Mouse (Mus musculus) gastrocnemius, adult 18-20 months (tissue): ENCODE results near the gene Pdzrn3. TPM values are rescaled to one million over a fixed set of nuclear protein-coding genes. Genes with fewer than 3 reads are reported as not detected.

Source experiments
- DNase-seq: peaks from one replicate; pipeline ENCODE4 v3.0.0; 2021; ENCODE audit warnings: low spot score
- total RNA-seq, 2 experiments: library from RNA; stranded (reverse); gene quantifications; 2 replicates each; pipeline ENCODE4 v1.2.3; 2021

The Pdzrn3 gene
- total RNA-seq, 2 experiments from 2014 or later, result 122 to 135 TPM

- no peak for DNase-seq
Measured at GRCm38 (mm10) chr6:101293036-101293572, 84.6 kb downstream of the Pdzrn3 start.

GRCm38 (mm10) chr6:101291944-101292343 is 85.8 kb downstream of the Pdzrn3 start:
- DNase-seq, result no peak

GRCm38 (mm10) chr6:101290160-101290559 is 87.5 kb downstream of the Pdzrn3 start:
- no peak for DNase-seq

DNA sequence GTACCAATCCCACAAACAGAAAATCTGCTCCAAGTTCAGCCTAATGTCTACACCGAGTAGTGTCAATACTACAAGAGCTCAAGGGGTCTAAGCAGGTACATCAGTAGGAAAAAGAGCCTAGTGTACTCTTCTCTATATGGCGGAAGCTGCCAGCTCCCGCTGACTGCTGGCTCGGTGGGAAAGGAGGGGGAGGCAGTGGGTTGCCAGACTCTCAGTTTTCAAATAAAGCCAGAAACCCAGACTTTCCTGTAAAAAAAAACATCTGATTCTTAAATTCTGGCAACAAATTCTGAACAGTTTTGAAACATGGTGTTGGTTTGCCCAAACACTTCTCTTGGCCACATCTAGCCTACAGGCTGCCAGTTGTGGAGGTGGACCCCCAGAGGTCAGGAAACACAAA is 88.3 kb downstream of the Pdzrn3 start:
- no peak for DNase-seq

DNA sequence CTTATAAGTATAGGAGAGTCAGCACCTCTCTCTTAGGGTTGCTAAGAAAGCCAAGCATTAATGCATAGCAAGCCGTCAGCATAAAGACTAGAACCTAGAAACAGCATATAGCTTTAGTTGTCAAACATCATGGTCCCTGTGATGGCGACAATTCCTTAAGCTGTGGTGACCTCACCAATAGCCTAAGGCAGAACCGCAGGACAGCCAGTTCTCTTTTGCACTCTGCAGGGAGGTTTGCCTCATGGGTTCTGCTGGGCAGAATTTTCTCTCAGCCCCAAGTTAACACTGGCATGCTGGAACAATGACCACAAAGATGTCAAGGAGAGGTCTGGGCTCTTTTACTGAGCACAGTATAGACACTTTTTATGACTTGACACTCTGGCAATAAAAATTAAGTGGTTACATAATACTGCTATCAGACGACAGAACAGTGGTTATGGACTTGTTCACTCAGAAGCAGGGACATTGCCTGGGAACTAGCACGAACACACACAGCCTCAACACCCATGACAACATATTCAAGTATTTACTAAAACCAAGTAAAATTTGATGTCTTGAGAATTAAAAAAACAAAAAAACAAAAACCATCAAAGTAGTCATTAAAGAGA is 90.0 kb downstream of the Pdzrn3 start:
- DNase-seq, result no peak

DNA sequence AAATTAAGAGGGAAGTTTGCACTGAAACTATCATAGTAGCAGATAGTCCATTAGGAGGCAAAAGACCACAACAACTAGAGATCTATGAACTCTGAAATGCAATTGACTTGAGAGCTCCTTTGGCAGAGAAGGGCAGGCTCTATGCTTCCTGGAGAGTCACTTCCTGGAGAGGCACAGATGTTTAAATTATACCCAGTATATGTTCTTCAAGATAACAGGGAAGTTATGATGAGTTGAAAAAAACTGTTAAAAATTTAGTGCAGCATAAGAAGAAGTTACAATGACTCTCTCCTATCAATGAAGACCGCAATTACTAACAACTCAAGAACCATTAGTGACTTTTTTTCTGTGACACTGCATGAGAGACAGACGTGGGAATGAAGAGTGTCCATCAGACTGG is 90.6 kb downstream of the Pdzrn3 start:
- DNase-seq, result no peak

DNA sequence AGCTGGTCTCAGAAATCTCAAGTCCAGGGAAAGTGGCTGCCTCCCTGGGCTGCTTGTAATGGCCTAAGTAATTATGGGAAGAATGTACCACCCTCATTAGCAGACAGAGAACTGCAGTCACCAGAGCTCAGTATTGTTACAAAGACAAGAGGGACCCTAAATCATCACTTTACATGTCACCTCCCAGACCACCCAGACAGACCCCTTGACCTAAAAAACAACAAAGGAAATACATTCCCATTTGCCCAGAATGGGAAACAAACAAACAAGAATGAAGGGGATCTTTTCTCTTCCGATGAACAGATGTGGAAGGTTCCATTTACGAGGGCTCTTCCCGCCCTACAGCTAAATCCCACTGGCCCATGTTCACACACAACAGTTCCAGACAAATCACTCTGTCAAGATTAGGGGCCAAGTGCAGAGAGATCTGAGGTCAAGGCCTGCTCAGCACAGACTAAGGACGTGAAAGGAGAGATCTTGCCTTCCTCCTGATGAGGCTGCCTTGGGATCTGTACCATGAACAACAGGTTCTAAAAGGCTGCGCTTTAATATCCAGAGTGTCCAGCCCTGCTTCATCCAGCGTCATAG is 93.2 kb downstream of the Pdzrn3 start:
- no peak for DNase-seq

DNA sequence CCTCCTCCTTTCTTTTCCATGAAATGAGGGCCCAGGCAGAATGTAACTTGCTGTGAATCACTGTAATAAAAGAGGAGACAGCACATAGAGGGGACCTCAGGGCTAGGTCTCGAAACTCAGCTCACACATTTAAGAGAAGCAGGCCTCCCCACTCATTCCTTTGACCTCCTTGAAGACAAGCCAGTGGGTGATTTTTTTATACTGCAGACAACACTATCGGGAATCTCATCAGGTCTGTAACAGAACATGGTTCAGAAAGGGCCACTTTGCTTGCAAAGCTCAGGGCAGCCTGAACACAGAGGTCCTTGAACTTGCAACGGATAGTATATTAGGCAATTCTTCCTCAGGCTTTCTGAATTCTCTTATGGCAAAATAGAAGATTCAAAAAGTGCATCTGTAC is 93.8 kb downstream of the Pdzrn3 start:
- no peak for DNase-seq

GRCm38 (mm10) chr6:101281644-101282043 is 96.1 kb downstream of the Pdzrn3 start:
- DNase-seq, result no peak

GRCm38 (mm10) chr6:101280811-101281218 is 96.9 kb downstream of the Pdzrn3 start:
- no peak for DNase-seq

DNA sequence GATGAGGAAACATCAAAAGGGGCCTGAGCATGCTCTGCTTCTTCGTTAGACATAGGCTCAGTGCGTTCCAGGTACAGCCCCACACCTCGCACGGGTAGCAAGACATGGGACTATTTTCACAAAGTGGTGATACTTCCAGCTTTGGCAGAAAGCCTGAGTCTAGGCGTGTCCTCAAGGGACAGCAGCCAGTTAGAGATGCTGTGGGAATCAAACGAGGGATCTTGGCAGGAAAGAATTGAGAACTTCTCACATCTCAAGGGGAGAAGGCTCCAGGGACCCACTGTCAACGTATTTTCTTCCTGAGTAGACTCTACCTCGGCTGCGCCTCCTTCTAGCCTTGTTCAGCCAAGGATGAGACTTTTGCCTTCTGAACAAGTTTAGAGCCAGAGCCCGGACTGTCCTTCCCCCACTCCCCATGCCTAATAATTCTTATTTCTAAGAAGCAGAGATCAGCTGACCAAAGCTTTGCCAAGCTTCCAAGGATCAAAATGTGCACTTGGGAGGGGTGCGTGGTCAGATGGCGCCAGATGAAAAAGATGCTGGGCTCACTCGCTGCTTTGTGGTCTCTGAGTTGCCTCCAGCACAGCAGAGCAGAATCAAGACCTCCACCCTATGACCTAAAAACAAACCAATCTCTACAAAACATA is 99.3 kb downstream of the Pdzrn3 start:
- peak; percentile 70 for DNase-seq

- DNase-seq, result no peak
Measured at GRCm38 (mm10) chr6:101276261-101276660, 101.4 kb downstream of the Pdzrn3 start.

DNA sequence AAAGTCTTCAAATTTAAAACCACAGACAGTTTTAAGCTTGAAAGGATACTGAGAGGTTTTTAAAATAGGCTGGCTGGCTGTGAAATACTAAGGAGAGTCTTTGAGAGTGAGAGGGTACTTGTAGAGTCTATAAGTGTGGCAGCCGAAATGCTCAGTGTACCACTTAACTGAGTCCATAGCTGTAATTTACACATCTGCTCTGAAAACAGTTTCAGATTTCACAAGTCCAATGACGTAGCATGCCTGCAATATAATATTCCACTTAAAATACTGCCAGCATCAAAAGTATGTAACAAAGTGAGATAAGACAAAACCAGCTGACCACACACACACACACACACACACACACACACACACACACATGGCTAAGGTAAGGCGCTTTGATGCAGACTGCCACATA is 101.9 kb downstream of the Pdzrn3 start:
- no peak for DNase-seq

DNA sequence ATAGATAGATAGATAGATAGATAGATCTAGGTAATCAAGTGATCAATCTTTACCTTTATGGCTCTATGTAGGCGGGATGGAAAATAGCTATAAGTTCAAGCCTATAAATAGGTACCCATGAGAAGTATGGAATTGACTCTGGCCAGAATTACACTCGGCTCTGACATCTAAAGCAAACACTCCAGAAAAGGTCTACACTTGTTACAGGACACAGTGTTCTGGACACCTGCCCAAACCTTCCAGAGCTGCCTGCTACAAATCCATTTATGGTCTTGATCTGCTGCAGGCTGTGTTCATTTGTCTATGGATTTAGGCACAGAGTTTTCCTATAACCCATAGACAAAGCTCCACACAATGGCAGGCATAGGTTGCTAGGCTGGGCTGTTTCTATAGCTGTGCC is 102.9 kb downstream of the Pdzrn3 start:
- no peak for DNase-seq

DNA sequence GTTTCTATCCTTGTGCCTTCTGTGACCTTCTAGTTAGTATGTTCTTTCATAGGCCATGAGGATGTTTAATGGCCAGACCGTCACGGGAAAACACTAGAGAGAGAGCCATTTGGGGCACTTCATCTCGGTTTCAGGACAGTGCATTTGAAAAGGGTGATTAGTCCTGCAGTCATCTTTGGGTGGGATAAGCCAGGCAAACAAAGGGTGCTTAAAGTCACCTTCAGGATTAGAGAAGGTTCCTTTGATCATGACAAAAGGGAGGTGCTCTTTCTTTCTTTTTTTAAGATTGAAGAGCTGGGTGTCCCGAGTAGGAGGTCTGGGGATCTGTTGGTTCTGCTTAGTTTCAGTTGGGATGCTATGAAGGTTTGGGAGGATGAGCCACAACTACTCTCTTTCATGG is 105.4 kb downstream of the Pdzrn3 start:
- DNase-seq, result no peak

DNA sequence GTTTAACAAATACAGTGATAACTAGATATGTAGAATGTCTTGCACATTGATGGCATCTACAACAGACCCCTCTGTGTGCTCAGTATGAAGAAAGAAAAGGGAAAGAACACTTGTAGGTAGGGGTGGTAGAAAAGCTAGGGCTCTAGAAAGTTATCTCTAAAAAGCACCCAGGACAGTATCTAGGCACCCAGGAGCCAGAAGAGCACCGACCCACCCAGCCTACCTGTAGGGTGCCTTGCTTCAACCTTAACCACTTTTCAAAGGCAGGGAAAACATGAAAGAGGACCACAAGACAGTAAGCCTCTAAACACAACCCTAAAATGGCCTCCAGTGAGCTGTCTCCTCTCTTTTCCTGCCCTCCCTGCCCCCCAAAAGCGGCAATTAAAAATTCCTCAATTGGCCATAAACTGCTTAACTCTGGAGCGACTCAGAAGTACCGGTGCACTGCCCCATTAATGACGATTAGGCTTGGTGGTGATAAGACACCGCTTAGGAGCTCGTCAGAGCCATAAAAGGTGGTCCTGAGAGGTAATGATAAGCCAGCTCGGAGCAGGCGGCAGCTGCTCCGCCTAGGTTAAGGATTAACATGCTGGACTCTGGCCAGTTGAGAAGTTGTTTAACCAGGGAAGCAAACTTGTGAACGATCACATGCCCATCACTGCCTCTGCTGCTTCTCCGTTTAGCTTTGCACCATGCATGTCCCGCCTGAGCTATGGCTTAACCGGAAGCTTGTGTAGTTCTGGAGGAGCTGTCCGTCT is 106.1 kb downstream of the Pdzrn3 start:
- DNase-seq, result no peak

- DNase-seq, result no peak
Measured at GRCm38 (mm10) chr6:101270095-101270826, 107.4 kb downstream of the Pdzrn3 start.

DNA sequence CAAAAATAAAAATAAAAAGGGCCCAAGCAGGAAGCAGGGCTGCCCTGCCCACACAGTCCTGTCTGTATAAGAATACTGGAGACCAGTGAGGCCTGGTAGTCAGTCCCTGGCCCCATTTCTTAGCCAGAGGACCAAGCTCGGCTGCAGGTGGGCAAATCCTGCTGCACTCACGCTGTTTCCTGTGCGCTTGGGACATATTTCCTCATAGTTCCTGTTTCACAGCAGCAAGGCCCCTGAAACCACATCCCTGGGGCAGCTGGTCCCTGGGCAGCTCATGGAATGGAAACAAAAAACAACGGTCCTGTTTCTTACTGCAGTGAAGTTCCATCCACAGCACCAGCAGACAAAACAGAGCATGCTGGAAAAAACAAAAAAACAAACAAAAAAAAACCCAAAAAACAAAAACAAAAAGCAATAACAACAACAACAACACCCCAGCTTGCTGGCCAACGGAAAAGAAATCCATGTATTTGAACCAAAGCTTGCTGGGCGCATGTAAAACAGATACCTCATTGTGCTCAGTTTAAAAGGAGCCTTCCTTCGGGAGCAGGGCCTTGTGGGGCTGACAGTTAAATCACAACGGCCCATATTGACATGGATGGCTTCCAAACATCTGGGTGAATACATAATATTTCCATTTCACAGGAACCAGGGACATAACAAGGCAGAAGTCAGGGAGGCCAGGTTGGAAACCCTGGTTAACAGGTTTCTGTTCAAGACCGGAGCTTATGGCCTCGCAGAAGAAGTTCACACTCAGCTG is 108.2 kb downstream of the Pdzrn3 start:
- DNase-seq, result no peak

DNA sequence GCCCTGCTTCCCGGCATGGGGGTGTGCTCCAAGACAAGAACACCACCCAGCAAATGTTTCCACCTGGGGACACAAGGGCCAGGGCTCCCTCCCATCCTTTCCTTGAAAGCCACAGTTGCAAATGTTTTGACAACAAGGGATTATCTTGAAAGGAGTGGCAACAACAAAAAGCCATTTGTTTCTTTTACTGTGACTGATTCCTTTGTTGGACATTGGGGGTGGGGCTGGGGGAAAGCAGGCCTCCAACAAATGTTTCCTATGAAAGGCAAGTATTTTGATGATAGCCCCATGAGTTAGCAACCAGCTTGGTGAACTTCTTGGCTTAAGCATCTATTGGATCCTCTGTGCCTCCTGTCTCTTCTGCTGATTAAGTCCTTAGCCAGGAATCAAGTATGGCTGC is 109.4 kb downstream of the Pdzrn3 start:
- DNase-seq, result no peak

DNA sequence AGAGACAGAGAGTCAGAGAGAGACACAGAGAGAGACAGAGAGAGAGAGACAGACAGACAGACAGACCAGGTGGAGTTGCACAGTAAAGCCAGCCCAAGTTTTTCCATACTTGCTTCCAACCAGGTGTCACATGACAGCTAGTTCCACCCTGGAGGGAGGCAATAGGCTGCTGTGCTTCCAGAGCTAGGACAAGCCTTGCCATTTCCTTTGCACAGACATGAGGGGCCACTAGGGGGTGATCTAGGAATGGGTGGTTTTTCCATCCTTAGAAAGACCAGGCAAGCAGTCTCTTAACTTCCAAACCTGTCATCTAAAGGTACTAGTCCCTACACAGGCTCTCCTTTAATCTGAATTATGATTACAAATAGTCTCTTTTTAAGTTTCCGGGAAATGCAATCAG is 110.9 kb downstream of the Pdzrn3 start:
- peak; percentile 89 for DNase-seq

- DNase-seq, result no peak
Measured at GRCm38 (mm10) chr6:101263544-101263943, 114.2 kb downstream of the Pdzrn3 start.
